Mouse (Mus musculus) retina, postnatal 1 day (tissue): ENCODE measurements at regions not wholly inside any gene's neighbourhood (a gene's known extent, or its start where the extent isn't known, plus 50 kb on each side); places are given as distances from the start of the nearest gene placed in this dataset.
"Not testable (repeated sequence)": the region's sequence is repeated elsewhere in the genome, so short reads cannot be mapped to it uniquely, and the experiment has no call there.

Source experiments
- DNase-seq: peaks from one replicate; pipeline ENCODE4 v3.0.0-alpha.2; 2012

DNA sequence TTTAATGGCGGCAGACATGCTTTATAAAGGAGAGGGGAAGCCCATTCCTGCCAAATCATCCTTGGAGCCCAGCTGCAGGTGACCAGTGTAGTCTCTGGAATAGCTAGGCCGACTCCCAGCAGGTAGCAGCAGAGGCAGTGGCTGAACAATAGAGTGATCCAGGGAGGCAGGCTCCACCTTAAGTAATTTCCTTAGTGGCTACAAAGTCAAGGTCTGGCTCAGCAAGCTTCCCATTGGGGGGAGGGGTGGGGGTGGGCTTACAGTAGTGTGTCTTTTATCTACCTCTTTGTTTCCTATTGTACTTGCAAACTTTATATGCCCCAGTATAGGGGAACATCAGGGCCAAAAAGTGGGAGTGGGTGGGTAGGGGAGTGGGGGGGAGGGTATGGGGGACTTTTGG is 1080.0 kb upstream of the Pcdh10 start:
- not testable (repeated sequence) for DNase-seq

DNA sequence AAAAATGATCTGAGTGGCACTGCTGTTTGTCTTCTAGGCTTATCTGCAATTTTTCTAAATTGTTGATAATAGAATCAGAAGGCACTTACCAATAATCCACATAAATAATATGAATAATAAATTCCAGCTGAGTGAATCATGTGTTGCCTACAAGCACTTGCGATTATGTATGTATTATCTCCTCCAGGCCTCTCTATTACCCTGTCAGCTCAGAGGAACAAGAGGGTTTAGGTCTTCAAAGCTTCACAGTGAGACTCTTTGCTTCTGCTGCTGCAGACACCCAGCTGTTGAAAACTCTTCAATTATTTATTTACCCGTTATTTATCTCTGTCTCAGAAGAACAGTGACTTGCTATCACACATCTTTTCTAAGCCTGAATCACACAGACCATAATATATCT is 1077.1 kb upstream of the Pcdh10 start:
- peak; percentile 2 for DNase-seq

DNA sequence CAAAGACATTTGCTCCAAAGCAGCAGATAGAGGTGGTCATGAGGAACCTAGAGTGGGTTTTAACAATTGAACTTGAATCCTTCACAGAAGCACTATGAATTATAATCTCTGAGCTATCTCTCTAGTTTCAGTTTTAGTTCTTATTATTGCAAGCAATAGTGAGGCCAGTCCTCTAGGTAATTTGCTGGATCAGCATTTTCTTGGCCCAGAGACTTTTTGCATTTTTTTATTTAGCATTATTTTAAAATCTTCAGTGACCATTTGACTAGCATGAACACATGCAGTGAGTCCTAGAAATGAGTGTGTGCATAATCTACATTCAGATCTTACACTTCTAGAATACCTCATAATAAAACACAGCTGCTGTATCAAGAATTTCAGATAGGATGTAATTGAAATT is 1055.0 kb upstream of the Pcdh10 start:
- no peak for DNase-seq
